Mouse (Mus musculus): Measurements from ENCODE around the gene Hist2h2bb.
"Not testable (repeated sequence)": the region's sequence is repeated elsewhere in the genome, so short reads cannot be mapped to it uniquely, and the experiment has no call there.

The Hist2h2bb gene

GRCm38 (mm10) chr3:96239949-96240798, 29.4 kb upstream of the Hist2h2bb start, which contains the start of gene Hist2h2aa2:
Gene Hist2h2aa2 (minus strand): TSS chr3:96240276.
- DNase-seq (ENCODE audit: low spot score in 2 of 2), result peak; percentile 97

- DNase-seq (ENCODE audit: low spot score in 2 of 2), result no peak
These were observed 28.8 kb upstream of the Hist2h2bb start for GRCm38 (mm10) chr3:96240799-96241197.

GRCm38 (mm10) chr3:96243921-96244572, 25.5 kb upstream of the Hist2h2bb start:
- DNase-seq (ENCODE audit: low spot score in 2 of 2), result peak; percentile 28 to 53

GRCm38 (mm10) chr3:96245003-96245886, 24.3 kb upstream of the Hist2h2bb start, which contains the start of gene Hist2h2aa1:
Gene Hist2h2aa1 (plus strand): TSS chr3:96245497.
- DNase-seq (ENCODE audit: low spot score in 2 of 2), result peak; percentile 91 to 93

GRCm38 (mm10) chr3:96246018-96246417, 23.5 kb upstream of the Hist2h2bb start:
- DNase-seq (ENCODE audit: low spot score in 2 of 2), result not testable (repeated sequence)

GRCm38 (mm10) chr3:96246427-96246856, 23.1 kb upstream of the Hist2h2bb start, which contains the start of gene Hist2h3c1:
Gene Hist2h3c1 (plus strand): TSS chr3:96246685.
- DNase-seq (ENCODE audit: low spot score in 2 of 2), result not testable (repeated sequence)

- DNase-seq (ENCODE audit: low spot score in 2 of 2), result no peak
These were observed 22.0 kb upstream of the Hist2h2bb start for GRCm38 (mm10) chr3:96247356-96248140.

GRCm38 (mm10) chr3:96248141-96249033, 21.2 kb upstream of the Hist2h2bb start:
- DNase-seq (ENCODE audit: low spot score in 2 of 2), result no peak

- no peak for DNase-seq (ENCODE audit: low spot score in 2 of 2)
These were observed 20.6 kb upstream of the Hist2h2bb start for GRCm38 (mm10) chr3:96249034-96249345.

GRCm38 (mm10) chr3:96250890-96251289, 18.7 kb upstream of the Hist2h2bb start:
- no peak for DNase-seq (ENCODE audit: low spot score in 2 of 2)

GRCm38 (mm10) chr3:96251787-96252186, 17.8 kb upstream of the Hist2h2bb start:
- DNase-seq (ENCODE audit: low spot score in 2 of 2), result no peak

GRCm38 (mm10) chr3:96254683-96255355, 14.7 kb upstream of the Hist2h2bb start:
- no peak for DNase-seq (ENCODE audit: low spot score in 2 of 2)

GRCm38 (mm10) chr3:96255926-96256593, 13.5 kb upstream of the Hist2h2bb start:
- no peak for DNase-seq (ENCODE audit: low spot score in 2 of 2)

- DNase-seq (ENCODE audit: low spot score in 2 of 2), result no peak
These were observed 12.4 kb upstream of the Hist2h2bb start for GRCm38 (mm10) chr3:96257190-96257589.

- no peak for DNase-seq (ENCODE audit: low spot score in 2 of 2)
These were observed 9.3 kb upstream of the Hist2h2bb start for GRCm38 (mm10) chr3:96260220-96260619.

GRCm38 (mm10) chr3:96261623-96262022, 7.9 kb upstream of the Hist2h2bb start:
- DNase-seq (ENCODE audit: low spot score in 2 of 2), result no peak

GRCm38 (mm10) chr3:96262216-96262875, 7.2 kb upstream of the Hist2h2bb start:
- peak; percentile 94 to 95 for DNase-seq (ENCODE audit: low spot score in 2 of 2)

- DNase-seq (ENCODE audit: low spot score in 2 of 2), result peak; percentile 99
These were observed 6.5 kb upstream of the Hist2h2bb start, which contains the start of gene Hist2h4 for GRCm38 (mm10) chr3:96262979-96263550. Gene Hist2h4 (minus strand): TSS chr3:96263311.
